In genomic region chr8:105170381-105171115, GRCm38 (mm10) we compare ENCODE assay signal across 8 mouse cellular contexts. TPM values are rescaled to one million over a fixed set of nuclear protein-coding genes. Genes with fewer than 3 reads are reported as not detected.
DNase-seq lines count a peak whose midpoint lies in the region; ATAC-seq and TF ChIP-seq lines count a peak whose summit lies in the region.

Gene Cbfb (plus strand): TSS chr8:105170674.

- no peaks in the 10 kb centered on the region for H3K27me3 ChIP-seq in embryonic facial prominence, embryonic 15.5 days
- no peaks in the 10 kb centered on the region for H3K27me3 ChIP-seq in limb, embryonic 14.5 days (ENCODE audit: control insufficient read depth, insufficient read depth, low read length)
- H3K27me3 ChIP-seq in midbrain, embryonic 16.5 days (ENCODE audit: control insufficient read depth, insufficient read depth, low read depth, low read length): no peaks in the 10 kb centered on the region
- no peaks in the 10 kb centered on the region for H3K27me3 ChIP-seq in spleen, adult 2 months (ENCODE audit: control insufficient read depth, insufficient read depth, low read length)

- no peak for TF ChIP-seq CTCF in bone marrow, adult 2 months (IDR thresholded peaks at IDR 0.05; ENCODE audit: control insufficient read depth, insufficient read depth, low read length)
- TF ChIP-seq CTCF in spleen, adult 2 months (IDR thresholded peaks at IDR 0.05; ENCODE audit: extremely low read depth, insufficient read depth, insufficient read length, insufficient replicate concordance): no peak

- H3K4me2 ChIP-seq in embryonic facial prominence, embryonic 15.5 days (replicated peaks): peak within 1 kb of the TSS; percentile 61
- peak within 1 kb of the TSS; percentile 69 for H3K4me2 ChIP-seq in limb, embryonic 14.5 days (replicated peaks; ENCODE audit: low read depth, low read length, severe bottlenecking)
- H3K4me2 ChIP-seq in midbrain, embryonic 16.5 days (ENCODE audit: low read length): peak within 1 kb of the TSS; percentile 79

- ATAC-seq in embryonic facial prominence, embryonic 15.5 days (ENCODE audit: insufficient number of reproducible peaks, low FRiP score, low TSS enrichment, low read depth): peak; percentile 94
- ATAC-seq in limb, embryonic 14.5 days (ENCODE audit: low FRiP score, low read depth): peak; percentile 94
- peak; percentile 95 for ATAC-seq in midbrain, embryonic 16.5 days

- H3K4me3 ChIP-seq in bone marrow, adult 2 months (replicated peaks; ENCODE audit: control insufficient read depth, low read depth, low read length): peak within 1 kb of the TSS; percentile 73
- H3K4me3 ChIP-seq in embryonic facial prominence, embryonic 15.5 days (replicated peaks): peak within 1 kb of the TSS; percentile 92
- H3K4me3 ChIP-seq in limb, embryonic 14.5 days (replicated peaks; ENCODE audit: low read length): peak within 1 kb of the TSS; percentile 95
- H3K4me3 ChIP-seq in midbrain, embryonic 16.5 days (ENCODE audit: low read depth, low read length): peak within 1 kb of the TSS; percentile 60
- peak within 1 kb of the TSS; percentile 98 for H3K4me3 ChIP-seq in spleen, adult 2 months (ENCODE audit: extremely low read depth, insufficient read depth, insufficient read length)

- peak; percentile 13; the same call in 1 of the 2 replicates for TF ChIP-seq POLR2A in bone marrow, adult 2 months (IDR thresholded peaks at IDR 0.05; ENCODE audit: borderline replicate concordance, control insufficient read depth, low read depth, low read length)
- TF ChIP-seq POLR2A in limb, embryonic 14.5 days (IDR thresholded peaks at IDR 0.05; ENCODE audit: borderline replicate concordance, extremely low read depth, insufficient read depth, insufficient read length): peak; percentile 32; the same call in 1 of the 2 replicates
- peak; percentile 22; the same call in 1 of the 2 replicates for TF ChIP-seq POLR2A in spleen, adult 2 months (IDR thresholded peaks at IDR 0.05; ENCODE audit: low read depth, low read length)

- H3K9ac ChIP-seq in embryonic facial prominence, embryonic 15.5 days: peak within 1 kb of the TSS; percentile 97
- peak within 1 kb of the TSS; percentile 98 for H3K9ac ChIP-seq in limb, embryonic 14.5 days (ENCODE audit: low read depth, low read length, severe bottlenecking)
- peak within 1 kb of the TSS; percentile 66 for H3K9ac ChIP-seq in midbrain, embryonic 16.5 days (ENCODE audit: low read depth, low read length)

- DNase-seq in A20 (ENCODE audit: low read depth, low spot score): peak; percentile 99
- peak; percentile 97 for DNase-seq in heart, adult 9 months (ENCODE audit: low spot score in 2 of 2)
- peak; percentile 97 for DNase-seq in kidney, adult 9 months
- DNase-seq in limb, embryonic 14.5 days (ENCODE audit: low spot score): peak; percentile 94
- DNase-seq in spleen, adult 2 months (ENCODE audit: low read depth in 1 of 2, low spot score in 2 of 2): peak; percentile 93 to 98

- WGBS in bone marrow, adult 2 months: under 1% methylated on average over 70 of the region's 86 CpGs
- WGBS in embryonic facial prominence, embryonic 15.5 days: under 1% methylated on average over 81 of the region's 86 CpGs
- WGBS in limb, embryonic 14.5 days: under 1% methylated on average over 48 of the region's 86 CpGs
- WGBS in midbrain, embryonic 16.5 days: under 1% methylated on average over 82 of the region's 86 CpGs
- under 1% methylated on average over 63 of the region's 86 CpGs for WGBS in spleen, adult 2 months

- peak within 1 kb of the TSS; percentile 95 for H3K27ac ChIP-seq in bone marrow, adult 2 months (ENCODE audit: control insufficient read depth, insufficient read depth, low read depth, low read length, poor library complexity)
- peak within 1 kb of the TSS; percentile 99 for H3K27ac ChIP-seq in embryonic facial prominence, embryonic 15.5 days (replicated peaks)
- peak within 1 kb of the TSS; percentile 99 for H3K27ac ChIP-seq in limb, embryonic 14.5 days (replicated peaks; ENCODE audit: low read depth, low read length)
- peak within 1 kb of the TSS; percentile 77 for H3K27ac ChIP-seq in midbrain, embryonic 16.5 days (ENCODE audit: low read length)
- peak within 1 kb of the TSS; percentile 98 for H3K27ac ChIP-seq in spleen, adult 2 months (ENCODE audit: insufficient read depth, low read length)

- H3K36me3 ChIP-seq in embryonic facial prominence, embryonic 15.5 days: no peaks in the 10 kb centered on the region
- peaks cover 9% of the 10 kb centered on the region for H3K36me3 ChIP-seq in limb, embryonic 14.5 days (ENCODE audit: control insufficient read depth, insufficient read depth, low read length)
- H3K36me3 ChIP-seq in midbrain, embryonic 16.5 days (ENCODE audit: control insufficient read depth, insufficient read depth, low read length): no peaks in the 10 kb centered on the region
- H3K36me3 ChIP-seq in spleen, adult 2 months (ENCODE audit: control insufficient read depth, insufficient read depth, low read length): no peaks in the 10 kb centered on the region; the same call in 1 of the 2 replicates

- no peaks in the 10 kb centered on the region for H3K9me3 ChIP-seq in embryonic facial prominence, embryonic 15.5 days (replicated peaks)
- no peaks in the 10 kb centered on the region for H3K9me3 ChIP-seq in limb, embryonic 14.5 days (ENCODE audit: control insufficient read depth, low read length)
- no peaks in the 10 kb centered on the region for H3K9me3 ChIP-seq in midbrain, embryonic 16.5 days (replicated peaks; ENCODE audit: control insufficient read depth, low read length, poor library complexity, severe bottlenecking)

- H3K4me1 ChIP-seq in bone marrow, adult 2 months (ENCODE audit: control insufficient read depth, insufficient read depth, low read length): no peaks in the 10 kb centered on the region; the same call in 1 of the 2 replicates
- H3K4me1 ChIP-seq in embryonic facial prominence, embryonic 15.5 days: peaks cover 12% of the 10 kb centered on the region
- peaks cover 14% of the 10 kb centered on the region for H3K4me1 ChIP-seq in limb, embryonic 14.5 days (ENCODE audit: control insufficient read depth, insufficient read depth, low read length)
- H3K4me1 ChIP-seq in midbrain, embryonic 16.5 days (ENCODE audit: control insufficient read depth, insufficient read depth, low read length): peaks cover 14% of the 10 kb centered on the region; the same call in 1 of the 2 replicates
- H3K4me1 ChIP-seq in spleen, adult 2 months (ENCODE audit: control insufficient read depth, insufficient read depth, insufficient read length): peaks cover 5% of the 10 kb centered on the region

RNA-seq across cellular contexts. Expression of gene Cbfb, which starts in this region (rescaled TPM):
- 9.7 and 36.4 TPM in 2 replicates for polyA plus RNA-seq in bone marrow, adult 2 months (2011; ENCODE audit: insufficient read depth, insufficient read length, low replicate concordance, missing spikeins)
- polyA plus RNA-seq in embryonic facial prominence, embryonic 15.5 days (2015; fragmentation: Nextera tagmentation; extraction: Ambion mirVana): 79.1 and 81.6 TPM in 2 replicates
- polyA plus RNA-seq in limb, embryonic 14.5 days (2012; rRNA removed): 75.2 and 82.4 TPM in 2 replicates
- 101 and 119 TPM in 2 replicates for polyA plus RNA-seq in limb, embryonic 14.5 days (2014; fragmentation: Nextera tagmentation; extraction: Ambion mirVana)
- polyA plus RNA-seq in midbrain, embryonic 16.5 days (2015; fragmentation: Nextera tagmentation; extraction: Ambion mirVana): 19.7 and 22.9 TPM in 2 replicates
- 11.9 and 14.9 TPM in 2 replicates for polyA plus RNA-seq in spleen, adult 2 months (2012; rRNA removed)

Comparison
In these comparisons a context has a peak if more than half of its experiments do, and no peak if none do; other contexts are left out.
1. Peak in every context shown above with its lines: DNase-seq, ATAC-seq, H3K4me3 ChIP-seq and H3K27ac ChIP-seq.